Mouse (Mus musculus) heart, postnatal 0 days (tissue): Measurements from ENCODE around the gene Thada. TPM values are rescaled to one million over a fixed set of nuclear protein-coding genes. Genes with fewer than 3 reads are reported as not detected.

Experiments used
- ATAC-seq: fragments of 200-750 bp; cut with Nextera tagmentation; 2 replicates; pipeline ENCODE4 v1.8.0; 2017; ENCODE audit warnings: low read depth, moderate number of reproducible peaks, moderate library complexity; ENCODE audit not compliant: insufficient read depth
- DNase-seq: peaks from one replicate; pipeline ENCODE4 v3.0.0-alpha.2; 2016; ENCODE audit warnings: low spot score
- H3K27ac ChIP-seq: fragments of 300-500 bp; sonication (generic); 2 replicates; pipeline ENCODE4 v1.5.1; 2014; ENCODE audit warnings: low read depth, mild to moderate bottlenecking
- H3K27me3 ChIP-seq: fragments of 300-500 bp; sonication (generic); 2 replicates; pipeline ENCODE4 v1.6.1; 2014; ENCODE audit warnings: low read length, mixed read lengths; ENCODE audit not compliant: control insufficient read depth, insufficient read depth
- H3K36me3 ChIP-seq: fragments of 300-500 bp; sonication (generic); replicated peaks from 2 replicates; pipeline ENCODE4 v1.6.1; 2014; ENCODE audit warnings: low read length, mixed read lengths; ENCODE audit not compliant: control insufficient read depth, insufficient read depth
- H3K4me1 ChIP-seq: fragments of 300-500 bp; sonication (generic); 2 replicates; pipeline ENCODE4 v1.6.1; 2014; ENCODE audit warnings: antibody characterized with exemption; ENCODE audit not compliant: control insufficient read depth, insufficient read depth
- H3K4me2 ChIP-seq: fragments of 300-500 bp; sonication (generic); 2 replicates; pipeline ENCODE4 v1.6.1; 2014; ENCODE audit warnings: low read depth, mild to moderate bottlenecking, low read length, moderate library complexity
- H3K4me3 ChIP-seq: fragments of 300-500 bp; sonication (generic); 2 replicates; pipeline ENCODE4 v1.5.1; 2014; ENCODE audit warnings: low read depth, low read length
- H3K9ac ChIP-seq: fragments of 300-500 bp; sonication (generic); replicated peaks from 2 replicates; pipeline ENCODE4 v1.6.1; 2014; ENCODE audit warnings: low read depth, low read length, mixed read lengths
- H3K9me3 ChIP-seq: fragments of 300-500 bp; sonication (generic); replicated peaks from 2 replicates; pipeline ENCODE4 v1.6.1; 2016; ENCODE audit warnings: low read length; ENCODE audit not compliant: control insufficient read depth
- CTCF ChIP-seq: IDR thresholded peaks from 2 replicates; pipeline ENCODE4 v1.5.1; 2016; ENCODE audit warnings: antibody characterized with exemption, control low read depth, low read depth
- EP300 ChIP-seq: IDR thresholded peaks from 2 replicates; pipeline ENCODE4 v1.6.1; 2016; ENCODE audit warnings: antibody characterized with exemption, low read depth
- WGBS: fragments of 180-500 bp; shearing (Covaris S2); extraction: QIAGEN DNeasy Blood & Tissue Kit; methylation state at CpG from one replicate; pipeline ENCODE4 v1.1.7; 2014; 5-methylcytosine and 5-hydroxymethylcytosine counted together
- polyA plus RNA-seq: library from polyadenylated mRNA; unstranded; fragments of >200 nt; fragmentation: Nextera tagmentation; extraction: Ambion mirVana; gene quantifications from 2 replicates; pipeline ENCODE4 v1.2.1, GENCODE M21; 2015
- total RNA-seq: library from RNA; depleted of rRNA; stranded (reverse); fragments of >200 nt; gene quantifications from 2 replicates; pipeline ENCODE4 v1.2.3, GENCODE M21; 2014; ENCODE audit warnings: low replicate concordance

Gene Thada
- total and polyA plus RNA-seq, 2 experiments from 2014 or later = 2.4 to 12.6 TPM

DNA sequence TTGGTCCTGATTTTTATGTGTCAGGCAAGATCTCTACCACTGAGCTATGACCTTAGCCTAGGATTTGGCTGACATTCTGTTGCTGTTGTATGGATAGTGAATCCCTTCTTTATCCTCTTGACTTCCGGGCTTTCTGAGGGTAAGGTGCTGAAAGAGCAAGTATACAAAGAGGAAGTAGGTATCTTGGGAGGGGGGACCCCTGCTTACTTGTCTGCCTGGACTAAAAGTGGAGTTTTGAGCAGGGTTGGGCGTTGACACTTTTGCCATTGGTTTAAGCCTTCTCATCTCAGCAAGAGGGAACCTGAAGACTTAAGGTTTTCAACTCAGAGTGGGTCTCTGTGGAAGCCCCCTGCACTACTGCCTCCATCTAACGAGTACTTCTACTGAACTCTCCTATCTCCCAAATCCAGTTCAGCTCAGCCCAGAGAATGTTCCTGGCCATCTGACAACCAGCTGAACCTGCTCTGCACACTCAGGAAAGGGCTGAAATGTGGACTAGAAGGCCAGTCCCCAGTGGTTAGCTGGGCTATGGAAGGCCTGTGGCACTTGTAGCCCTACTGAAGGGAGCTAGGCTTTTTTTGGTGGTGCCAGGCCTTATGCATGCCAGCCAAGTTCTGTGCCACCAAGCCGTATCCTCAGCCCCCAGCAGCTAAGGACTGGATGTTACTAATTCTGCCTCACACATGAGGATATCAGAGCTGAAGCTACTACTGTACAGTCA, 271.6 kb downstream of the Thada start:
- ATAC-seq (no peak), DNase-seq (no peak)
- Histone ChIP-seq H3K4me2 (no peak overlapping the region), H3K27ac (no peak overlapping the region; the same call in none of the 2 replicates), H3K27me3 (no peaks in the 10 kb centered on the region), H3K4me3 (no peak overlapping the region), H3K9me3 (no peaks in the 10 kb centered on the region), H3K4me1 (peaks cover 23% of the 10 kb centered on the region; the same call in 1 of the 2 replicates), H3K36me3 (no peaks in the 10 kb centered on the region; the same call in 1 of the 2 replicates), H3K9ac (no peak overlapping the region; the same call in 1 of the 2 replicates)
- no peak for TF ChIP-seq CTCF
- 56% methylated on average over 4 of the region's 4 CpGs for WGBS

DNA sequence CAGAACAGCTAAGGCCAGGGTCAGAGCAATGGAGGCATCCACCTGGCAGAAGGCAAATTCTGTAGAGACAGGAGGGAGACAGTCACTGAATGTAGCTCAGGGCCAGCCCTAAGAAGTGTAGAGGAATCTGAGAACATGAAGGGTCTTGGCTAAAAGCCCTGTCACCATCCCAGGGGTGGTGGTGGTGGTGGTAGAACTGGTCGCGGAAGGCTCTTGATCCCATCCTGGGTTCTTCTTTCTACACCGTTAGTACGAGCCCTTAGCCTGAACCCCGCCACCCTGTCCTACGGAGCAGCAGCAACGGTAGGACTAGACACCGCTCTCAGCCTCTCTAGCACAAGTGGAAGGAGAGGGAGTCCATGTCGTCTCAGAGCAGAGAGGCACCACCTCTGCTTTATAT, 272.6 kb downstream of the Thada start:
- 85% methylated on average over 9 of the region's 9 CpGs for WGBS
- ATAC-seq (no peak), DNase-seq (no peak)
- H3K4me2 ChIP-seq = no peak overlapping the region
- H3K4me1 ChIP-seq = peaks cover 32% of the 10 kb centered on the region
- H3K27ac ChIP-seq = no peak overlapping the region
- no peaks in the 10 kb centered on the region for H3K9me3 ChIP-seq
- TF ChIP-seq EP300 = no peak
- no peak for TF ChIP-seq CTCF
- H3K27me3 ChIP-seq = no peaks in the 10 kb centered on the region
- no peak overlapping the region for H3K9ac ChIP-seq
- no peaks in the 10 kb centered on the region; the same call in 1 of the 2 replicates for H3K36me3 ChIP-seq
- H3K4me3 ChIP-seq = no peak overlapping the region

- no peak overlapping the region for H3K9ac ChIP-seq
- DNase-seq (no peak), ATAC-seq (no peak)
- H3K4me3 ChIP-seq = no peak overlapping the region
- TF ChIP-seq EP300 (no peak), CTCF (no peak)
- WGBS = 71% methylated on average over 4 of the region's 4 CpGs
- no peaks in the 10 kb centered on the region; the same call in 1 of the 2 replicates for H3K36me3 ChIP-seq
- H3K4me2 ChIP-seq = no peak overlapping the region
- no peaks in the 10 kb centered on the region for H3K9me3 ChIP-seq
- no peaks in the 10 kb centered on the region for H3K27me3 ChIP-seq
- H3K4me1 ChIP-seq = peaks cover 28% of the 10 kb centered on the region
- peak overlapping the region; percentile 28; the same call in 1 of the 2 replicates for H3K27ac ChIP-seq
These were observed 274.1 kb downstream of the Thada start for GRCm38 (mm10) chr17:84191946-84192345.

GRCm38 (mm10) chr17:84190885-84191284, 275.1 kb downstream of the Thada start:
- no peaks in the 10 kb centered on the region for H3K27me3 ChIP-seq
- DNase-seq = peak; percentile 70
- H3K4me2 ChIP-seq = no peak overlapping the region
- no peak overlapping the region for H3K9ac ChIP-seq
- H3K9me3 ChIP-seq = no peaks in the 10 kb centered on the region
- TF ChIP-seq CTCF (peak; percentile 83), EP300 (no peak)
- H3K4me3 ChIP-seq = no peak overlapping the region
- no peak overlapping the region for H3K27ac ChIP-seq
- WGBS = 23% methylated on average over 8 of the region's 8 CpGs
- peaks cover 28% of the 10 kb centered on the region for H3K4me1 ChIP-seq
- peaks cover 8% of the 10 kb centered on the region for H3K36me3 ChIP-seq
- ATAC-seq = no peak

GRCm38 (mm10) chr17:84189127-84189854, 276.7 kb downstream of the Thada start:
- no peak for DNase-seq
- Histone ChIP-seq H3K27me3 (no peaks in the 10 kb centered on the region), H3K27ac (peak overlapping the region; percentile 92), H3K4me3 (no peak overlapping the region), H3K36me3 (peaks cover 16% of the 10 kb centered on the region), H3K4me1 (peaks cover 21% of the 10 kb centered on the region), H3K9me3 (no peaks in the 10 kb centered on the region), H3K4me2 (peak overlapping the region; percentile 86; the same call in 1 of the 2 replicates), H3K9ac (no peak overlapping the region)
- WGBS = 76% methylated on average over 5 of the region's 5 CpGs
- no peak for ATAC-seq
- TF ChIP-seq EP300 (no peak), CTCF (no peak)
